Mouse (Mus musculus): ENCODE measurements around the gene Il17ra.

Gene Il17ra

DNA sequence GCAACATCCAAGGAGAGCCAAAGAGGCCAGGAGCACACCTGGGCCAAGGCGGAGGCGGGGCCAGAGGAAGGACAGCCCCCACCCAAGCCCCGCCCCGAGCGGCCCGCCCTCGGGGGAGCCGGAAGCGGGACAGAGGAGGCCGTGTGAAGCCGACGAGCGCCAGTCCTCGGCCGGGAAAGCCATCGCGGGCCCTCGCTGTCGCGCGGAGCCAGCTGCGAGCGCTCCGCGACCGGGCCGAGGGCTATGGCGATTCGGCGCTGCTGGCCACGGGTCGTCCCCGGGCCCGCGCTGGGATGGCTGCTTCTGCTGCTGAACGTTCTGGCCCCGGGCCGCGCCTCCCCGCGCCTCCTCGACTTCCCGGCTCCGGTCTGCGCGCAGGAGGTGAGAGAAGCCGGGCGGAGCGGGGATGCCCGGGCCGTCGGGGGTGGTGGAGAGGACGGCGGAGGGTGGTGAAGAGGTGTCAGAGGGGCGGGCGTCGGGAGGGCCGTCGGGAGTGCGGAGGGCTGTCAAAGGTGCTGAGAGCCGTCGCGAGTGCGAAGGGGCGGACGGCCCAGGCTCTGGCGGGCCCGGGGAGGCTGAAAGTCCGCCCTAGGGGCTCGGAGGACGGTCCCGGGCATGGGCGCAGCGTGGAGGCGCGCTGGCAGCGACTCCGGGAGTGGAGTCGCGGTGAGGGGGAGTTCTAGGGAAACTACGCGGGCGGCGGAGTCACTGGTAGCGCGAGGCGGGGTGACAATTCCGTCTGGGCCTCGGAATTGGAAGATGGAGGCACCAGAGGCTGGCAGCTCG, at the start of gene Il17ra:
Gene Il17ra (plus strand): TSS at position 162 of the 786 bp plus-strand sequence.
- peak; percentile 82 to 92 for DNase-seq (ENCODE audit: inconsistent age in 2 of 2, low spot score in 1 of 2)

DNA sequence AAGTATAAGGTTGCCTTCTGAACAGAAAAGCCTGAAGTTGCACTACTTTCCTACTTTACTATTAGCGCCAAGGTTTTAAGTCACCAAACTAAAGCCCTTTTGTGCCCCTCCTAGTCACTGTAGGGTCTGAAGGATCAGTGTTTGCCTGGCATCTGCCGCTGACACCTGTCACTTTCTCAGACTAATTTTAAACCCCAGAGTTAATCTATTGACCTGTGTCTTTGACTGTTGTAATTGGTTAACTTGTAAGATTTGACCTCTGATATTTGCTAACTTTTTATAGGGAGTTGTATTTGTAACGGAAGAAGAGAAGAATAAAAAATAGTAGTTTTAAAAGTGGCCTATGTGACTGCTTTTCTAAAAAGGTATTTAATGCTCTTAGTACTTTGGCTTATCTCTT, 24.9 kb upstream of the Il17ra start:
- DNase-seq (ENCODE audit: inconsistent age in 2 of 2, low spot score in 1 of 2): no peak

DNA sequence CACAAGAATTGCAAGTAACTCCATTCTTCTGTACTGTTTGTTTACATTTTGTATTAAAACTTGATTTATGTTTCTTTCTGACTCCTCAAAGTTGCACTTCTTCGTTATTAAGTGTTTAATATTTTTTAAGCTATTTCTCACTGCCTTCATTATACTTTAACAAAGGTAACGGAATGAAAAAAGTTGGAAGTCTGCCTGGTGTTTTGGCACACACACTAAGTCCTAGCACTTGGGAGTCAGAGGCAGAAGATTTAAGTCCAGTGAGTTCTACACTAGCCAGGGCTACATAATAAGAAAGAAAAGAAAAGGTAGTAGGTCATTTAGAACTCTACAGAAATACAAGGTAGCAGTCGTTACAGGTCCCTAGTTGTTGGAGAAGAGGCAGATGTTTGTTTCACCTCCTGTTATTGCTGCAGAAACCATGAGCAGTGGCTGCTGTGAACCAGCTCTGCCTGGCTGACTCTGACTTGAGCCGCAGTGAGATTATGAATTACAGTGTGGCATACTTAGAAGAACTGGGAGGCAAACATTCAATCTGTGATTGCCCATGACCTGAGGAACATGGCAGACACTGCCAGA, 20.8 kb upstream of the Il17ra start:
- peak in 1 of 2 experiments; percentile 48 for DNase-seq (ENCODE audit: inconsistent age in 2 of 2, low spot score in 1 of 2)

DNA sequence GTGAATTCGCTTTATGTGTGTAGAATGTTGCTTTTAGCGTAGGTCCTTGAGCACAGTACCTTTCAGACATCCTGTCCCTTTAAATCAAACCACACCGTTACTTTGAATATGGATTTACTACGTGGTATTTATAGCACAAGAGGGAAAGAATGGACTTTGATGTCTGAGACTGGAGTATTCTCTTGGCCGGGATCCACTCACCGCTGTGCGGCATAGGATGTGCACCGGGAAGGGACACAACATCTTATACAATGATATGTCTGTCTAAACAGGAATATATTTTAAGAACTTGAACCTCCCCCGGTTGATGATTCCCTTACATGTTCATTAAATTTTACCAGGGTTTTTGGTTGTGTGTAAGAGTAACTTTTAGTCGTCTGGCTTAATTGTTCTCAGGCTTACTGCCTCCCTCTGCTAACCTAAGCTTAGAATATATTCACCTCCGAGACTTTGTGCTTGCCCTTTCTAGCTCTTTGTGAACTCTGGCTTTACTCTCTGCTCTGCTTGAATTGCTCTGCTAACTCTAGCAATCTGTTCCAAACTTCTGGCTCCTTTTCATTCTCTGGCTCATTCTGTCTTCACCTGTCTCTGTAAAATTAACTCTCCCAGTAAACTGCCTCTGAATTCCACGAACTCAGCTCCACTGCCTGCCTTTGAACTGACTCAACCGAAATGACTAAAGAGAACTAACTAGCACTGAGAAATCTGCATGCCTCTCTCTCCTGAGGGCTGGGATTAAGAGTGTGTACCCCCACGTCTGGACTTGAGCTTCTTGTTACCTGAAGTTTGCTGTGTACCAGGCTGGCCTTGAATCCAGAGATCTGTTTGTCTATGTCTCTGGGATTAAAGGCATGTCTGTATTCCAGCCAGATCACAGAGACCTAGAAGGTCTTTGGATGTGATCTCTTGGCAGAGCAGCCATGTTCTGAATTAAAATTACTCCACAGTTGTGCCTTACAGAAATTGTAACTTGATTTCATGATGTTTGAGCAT, 19.4 kb upstream of the Il17ra start:
- peak in 1 of 2 experiments; percentile 72 for DNase-seq (ENCODE audit: inconsistent age in 2 of 2, low spot score in 1 of 2)

DNA sequence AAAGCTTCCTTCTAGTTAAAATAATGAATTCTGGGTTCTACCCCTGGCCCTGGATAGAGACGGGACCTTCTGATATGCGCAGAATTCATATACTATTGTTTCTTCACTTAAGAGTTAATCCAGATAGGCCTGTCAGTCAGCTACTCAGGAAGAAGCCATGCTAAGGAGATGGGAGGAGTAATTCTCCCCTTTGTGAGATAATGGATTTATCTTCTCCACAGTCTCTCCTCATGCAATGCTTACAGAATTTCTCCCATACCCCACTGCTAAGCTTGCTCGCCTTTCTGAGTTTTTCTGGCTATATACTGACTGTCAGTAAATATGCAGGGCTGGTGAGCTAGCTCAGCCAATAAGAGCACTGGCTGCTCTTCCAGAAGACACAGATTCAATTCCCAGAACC, 12.8 kb upstream of the Il17ra start:
- DNase-seq (ENCODE audit: inconsistent age in 2 of 2, low spot score in 1 of 2): no peak

DNA sequence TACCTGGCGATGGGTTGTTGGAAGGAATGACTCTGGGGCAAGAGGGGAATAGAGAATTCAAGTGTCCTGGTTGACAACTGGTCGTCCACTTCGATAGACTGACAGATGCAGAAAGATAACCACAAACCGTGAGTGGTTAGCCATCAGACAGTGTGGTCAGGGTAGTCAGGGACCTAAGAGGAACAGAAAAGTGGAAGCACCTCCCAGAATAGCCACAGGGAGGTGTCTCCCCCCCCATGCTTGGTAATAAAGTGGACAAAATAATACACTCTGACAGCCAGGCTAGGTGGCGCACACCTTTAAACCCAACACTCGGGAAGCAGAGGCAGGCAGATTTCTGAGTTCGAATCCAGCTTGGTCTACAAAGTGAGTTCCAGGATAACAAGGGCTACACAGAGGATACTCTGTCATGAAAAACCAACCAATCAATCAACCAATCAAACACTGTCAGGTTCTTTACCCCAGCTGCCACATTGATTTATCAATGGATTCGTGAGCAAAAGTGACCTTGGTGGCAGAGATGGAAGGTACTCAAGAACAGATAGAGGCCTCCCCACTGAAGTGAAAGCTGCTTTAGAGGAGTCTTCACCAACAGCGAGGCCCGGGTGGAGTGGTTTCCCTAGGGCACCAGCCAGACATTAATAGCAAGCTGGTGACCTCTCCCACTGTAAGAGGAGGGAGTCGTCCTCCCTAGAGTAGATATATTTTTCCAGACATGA, 10.5 kb upstream of the Il17ra start:
- no peak for DNase-seq (ENCODE audit: inconsistent age in 2 of 2, low spot score in 1 of 2)

DNA sequence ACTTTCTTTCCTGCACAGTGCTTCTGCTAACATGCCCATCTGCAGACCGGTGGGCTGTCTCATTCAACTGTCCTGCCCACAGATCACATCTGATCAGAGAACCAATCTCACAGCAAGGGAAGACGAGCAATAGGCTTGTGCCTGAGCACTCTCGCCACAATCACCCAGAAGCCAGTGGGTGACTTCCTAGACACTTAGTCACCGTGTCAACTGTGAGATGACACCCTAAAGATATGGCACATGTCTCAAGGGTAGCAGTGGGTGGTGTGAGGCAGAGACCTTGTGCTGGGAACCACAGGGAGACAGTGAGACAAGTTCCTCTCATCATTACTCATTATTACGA, 10.0 kb upstream of the Il17ra start:
- peak in 1 of 2 experiments; percentile 47 for DNase-seq (ENCODE audit: inconsistent age in 2 of 2, low spot score in 1 of 2)

DNA sequence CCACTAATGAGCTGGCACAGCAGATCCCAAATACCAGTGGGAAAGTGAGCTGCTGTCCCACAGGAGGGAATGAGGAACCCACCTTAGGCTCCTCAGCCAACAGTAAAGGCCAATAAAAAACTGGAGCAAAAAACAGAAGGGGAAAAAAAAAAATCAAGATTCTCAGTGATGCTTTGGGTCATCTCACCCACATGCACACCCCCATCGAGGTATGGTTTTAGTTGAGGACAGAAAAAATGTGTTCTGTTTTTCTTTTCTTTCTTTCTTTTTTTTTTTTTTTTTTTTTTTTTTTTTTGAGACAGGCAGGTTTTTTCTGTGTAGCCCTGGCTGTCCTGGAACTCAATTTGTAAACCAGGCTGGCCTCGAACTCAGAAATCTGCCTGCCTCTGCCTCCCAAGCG, 9.5 kb upstream of the Il17ra start:
- no peak for DNase-seq (ENCODE audit: inconsistent age in 2 of 2, low spot score in 1 of 2)

DNA sequence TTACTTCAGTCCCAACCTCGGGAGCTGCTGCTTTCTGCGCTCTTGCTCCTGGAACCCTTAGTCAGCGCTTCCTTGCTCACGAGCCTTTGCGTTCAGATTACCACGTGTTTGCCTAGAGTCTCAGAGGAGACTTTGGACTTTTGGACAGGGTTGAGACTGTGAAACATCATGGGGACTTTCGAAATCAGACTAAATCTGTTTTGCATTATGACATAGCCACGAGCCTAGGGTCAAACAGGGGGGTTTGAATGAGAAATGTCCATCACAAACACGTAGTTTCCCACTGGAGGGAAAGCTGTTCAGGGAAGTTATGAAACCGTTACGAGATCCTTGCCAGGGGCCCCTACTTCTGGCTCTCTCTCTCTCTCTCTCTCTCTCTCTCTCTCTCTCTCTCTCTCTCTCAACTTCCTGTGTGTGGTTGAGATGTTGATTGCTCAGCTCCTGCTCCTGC, 8.4 kb upstream of the Il17ra start:
- DNase-seq (ENCODE audit: inconsistent age in 2 of 2, low spot score in 1 of 2): peak in 1 of 2 experiments; percentile 39

DNA sequence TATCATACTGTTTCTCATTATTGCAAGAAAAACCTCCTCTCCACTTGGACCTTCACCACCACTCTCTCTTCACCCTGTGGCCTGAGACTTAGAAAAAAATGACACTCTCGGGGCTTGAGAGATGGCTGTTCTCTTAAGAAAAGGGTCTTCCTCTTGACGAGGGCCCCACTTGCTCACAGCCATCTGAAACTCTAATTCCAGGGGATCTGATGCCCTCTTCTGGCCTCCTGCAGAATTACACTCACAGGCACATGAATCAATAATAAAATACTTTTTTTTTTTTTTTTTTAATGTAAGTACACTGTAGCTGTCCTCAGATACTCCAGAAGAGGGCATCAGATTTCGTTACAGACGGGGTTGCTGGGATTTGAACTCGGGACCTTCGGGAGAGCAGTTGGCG, 6.0 kb upstream of the Il17ra start:
- no peak for DNase-seq (ENCODE audit: inconsistent age in 2 of 2, low spot score in 1 of 2)

DNA sequence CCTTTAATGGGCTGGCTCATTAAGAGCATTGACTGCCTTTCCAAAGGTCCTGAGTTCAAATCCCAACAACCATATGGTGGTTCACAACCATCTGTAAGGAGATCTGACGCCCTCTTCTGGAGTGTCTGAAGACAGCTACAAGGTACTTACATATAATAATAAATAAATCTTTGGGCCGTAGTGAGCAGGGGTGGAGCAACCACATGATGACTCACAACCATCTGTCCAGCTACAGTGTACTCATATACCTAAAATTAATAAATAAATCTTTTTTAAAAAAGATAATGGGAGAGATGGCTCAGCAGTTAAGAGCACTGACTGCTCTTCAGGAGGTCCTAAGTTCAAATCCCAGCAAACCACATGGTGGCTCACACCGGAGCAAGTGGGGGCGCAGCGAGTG, 5.3 kb upstream of the Il17ra start:
- DNase-seq (ENCODE audit: inconsistent age in 2 of 2, low spot score in 1 of 2): no peak

DNA sequence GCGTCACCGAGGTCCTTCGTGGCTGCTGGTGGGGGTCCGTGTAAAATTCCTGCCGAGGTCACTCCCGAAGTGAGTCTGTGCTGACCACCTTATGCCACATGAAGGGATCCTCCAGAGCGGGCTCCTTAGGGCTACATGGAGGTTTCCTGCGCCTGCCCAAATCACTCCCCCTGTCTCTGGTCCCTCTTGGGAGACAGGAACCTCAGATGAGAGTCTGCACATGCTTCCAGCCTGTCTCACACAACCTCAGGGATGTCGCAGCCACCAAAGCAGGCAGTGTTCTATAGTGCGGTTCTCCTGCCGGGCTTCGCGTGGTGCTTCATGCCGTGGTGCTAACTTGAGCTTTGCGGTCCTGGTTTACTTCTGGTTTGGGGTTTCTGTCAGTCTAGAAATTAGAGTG, 1.8 kb upstream of the Il17ra start:
- no peak for DNase-seq (ENCODE audit: inconsistent age in 2 of 2, low spot score in 1 of 2)

DNA sequence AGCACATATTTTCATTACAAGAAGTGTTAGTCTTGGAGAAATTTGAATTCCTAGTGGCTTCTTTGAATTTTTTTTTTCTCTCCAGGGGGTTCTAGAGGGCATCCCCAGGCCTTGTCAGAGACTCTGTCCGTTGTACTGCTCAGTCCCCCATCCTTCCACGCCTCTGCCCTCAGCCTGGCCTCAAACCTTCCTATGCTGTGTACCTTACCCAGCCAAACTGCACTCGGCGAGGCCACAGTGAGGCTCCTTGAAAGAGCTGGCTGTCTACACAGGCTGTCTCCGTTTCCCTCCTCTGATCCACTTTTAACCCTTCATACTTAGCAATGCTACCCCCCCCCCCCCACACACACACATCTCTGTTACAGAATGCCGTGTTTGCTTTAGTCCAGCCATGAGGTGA, 796 bp upstream of the Il17ra start:
- DNase-seq (ENCODE audit: inconsistent age in 2 of 2, low spot score in 1 of 2): no peak

DNA sequence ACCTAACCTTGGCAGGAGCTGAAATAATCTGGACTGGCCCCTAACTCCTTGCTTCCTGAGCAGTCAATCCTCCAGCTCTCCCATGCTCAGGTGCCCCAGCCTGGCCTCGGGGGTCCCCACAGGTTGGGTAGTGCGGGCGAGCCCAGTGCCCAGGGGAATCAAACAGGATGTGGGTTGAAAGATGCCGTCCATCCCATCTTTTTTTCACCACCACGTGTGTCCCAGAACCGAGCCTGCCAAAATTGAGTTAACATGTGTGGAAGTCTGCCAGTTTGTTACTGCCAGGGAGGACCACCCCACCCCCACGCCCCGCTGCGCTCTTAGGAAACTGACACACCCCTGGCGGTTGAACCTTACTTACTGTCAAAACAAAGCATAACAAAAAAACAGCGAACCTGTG, 837 bp downstream of the Il17ra start:
- DNase-seq (ENCODE audit: inconsistent age in 2 of 2, low spot score in 1 of 2): peak in 1 of 2 experiments; percentile 66

DNA sequence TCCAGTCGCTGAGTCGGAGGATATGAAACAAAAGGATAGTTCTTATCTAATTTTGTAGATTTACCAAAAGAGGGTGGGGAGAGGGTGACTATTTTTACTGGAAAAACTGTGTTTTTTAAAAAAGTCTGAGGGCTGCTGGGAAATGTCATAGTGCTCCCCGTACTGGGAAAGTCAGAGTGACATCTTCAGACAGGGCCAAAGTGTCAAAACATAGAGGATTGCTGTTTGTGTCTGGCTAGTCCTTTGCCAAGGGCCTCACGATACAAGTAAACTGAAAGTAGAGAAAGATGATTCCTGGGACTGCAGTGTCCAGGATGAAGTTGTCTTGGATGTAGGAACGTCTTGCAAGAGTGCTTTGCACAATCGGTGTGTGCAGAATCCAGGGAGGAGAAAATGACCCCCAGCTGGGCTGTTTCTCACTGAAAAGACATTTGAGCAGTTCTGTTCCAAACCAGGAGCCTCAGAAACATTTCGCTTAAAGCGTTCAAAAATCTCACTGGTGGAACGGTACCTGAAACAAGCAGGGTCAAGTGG, 1.4 kb downstream of the Il17ra start:
- DNase-seq (ENCODE audit: inconsistent age in 2 of 2, low spot score in 1 of 2): no peak

DNA sequence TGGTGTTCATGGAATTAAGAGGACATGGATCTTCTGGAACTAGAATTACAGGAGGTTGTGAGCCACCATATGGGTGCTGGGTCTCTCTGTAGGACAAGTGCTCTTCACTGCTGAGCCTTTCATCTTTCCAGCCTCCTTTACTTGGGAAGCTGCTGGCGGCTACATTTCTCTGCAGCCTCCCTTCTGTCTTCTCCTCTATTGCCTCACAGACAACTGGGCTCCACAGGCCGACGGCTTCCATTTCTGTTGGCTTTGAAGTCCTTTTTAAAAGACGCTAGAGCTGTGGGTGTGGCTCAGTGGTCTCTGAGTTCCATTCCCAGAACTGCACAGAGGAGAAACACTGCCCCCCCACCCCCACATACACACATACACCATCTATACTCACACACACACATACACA, 2.3 kb downstream of the Il17ra start:
- DNase-seq (ENCODE audit: inconsistent age in 2 of 2, low spot score in 1 of 2): no peak

DNA sequence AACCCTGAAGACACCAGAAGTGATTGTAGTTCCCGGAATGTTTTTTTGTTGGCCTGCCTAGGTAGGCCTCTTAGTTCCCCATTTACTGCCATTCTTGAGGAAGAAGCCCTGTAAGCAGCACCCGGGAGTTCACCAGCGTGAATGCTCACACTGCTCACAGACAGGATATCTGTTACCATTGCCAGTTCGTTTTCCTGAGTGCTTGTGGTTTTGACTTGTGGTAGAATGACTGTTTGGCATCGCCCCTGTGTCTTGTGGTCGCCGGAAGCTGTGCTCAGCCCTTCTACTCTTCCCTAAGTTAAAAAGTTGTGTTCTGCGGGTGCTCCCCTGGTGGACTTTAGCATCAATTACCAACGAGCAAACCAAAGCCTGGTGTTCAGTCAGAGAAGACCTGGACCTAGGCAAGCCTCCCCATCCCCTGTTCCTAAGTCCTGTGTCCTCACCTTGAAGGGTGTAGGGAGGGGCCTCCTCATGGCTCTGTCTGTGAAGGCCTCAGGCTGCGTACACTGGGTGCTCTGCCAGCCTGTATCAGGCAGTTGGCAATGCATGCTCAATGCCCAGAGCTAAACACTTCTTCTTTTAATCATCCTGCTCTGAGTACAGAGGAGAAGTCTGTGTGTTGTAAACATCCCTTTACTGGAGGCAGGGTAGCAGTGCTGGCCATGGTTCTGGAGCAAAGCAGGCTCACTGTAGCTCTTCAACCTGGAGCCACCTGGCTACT, 3.7 kb downstream of the Il17ra start:
- no peak for DNase-seq (ENCODE audit: inconsistent age in 2 of 2, low spot score in 1 of 2)

DNA sequence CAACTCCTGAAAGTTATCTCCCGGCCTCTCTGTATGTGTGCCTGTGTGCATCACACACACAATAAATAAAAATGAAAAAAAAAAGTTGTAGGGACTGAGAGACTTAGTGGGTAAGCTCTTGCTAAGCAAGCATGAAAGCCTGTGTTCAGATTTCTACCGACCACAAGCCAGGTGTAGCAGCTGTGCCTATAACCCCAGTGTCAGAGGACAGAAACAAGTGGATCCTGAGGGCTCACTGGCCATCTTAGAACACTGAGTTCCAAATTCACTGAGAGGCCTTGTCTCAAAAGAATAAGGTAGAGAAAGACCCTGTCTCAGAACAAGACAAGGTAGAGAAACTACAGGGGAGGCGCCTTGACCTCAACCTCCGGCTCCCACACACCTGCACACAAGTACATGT, 5.2 kb downstream of the Il17ra start:
- DNase-seq (ENCODE audit: inconsistent age in 2 of 2, low spot score in 1 of 2): no peak

DNA sequence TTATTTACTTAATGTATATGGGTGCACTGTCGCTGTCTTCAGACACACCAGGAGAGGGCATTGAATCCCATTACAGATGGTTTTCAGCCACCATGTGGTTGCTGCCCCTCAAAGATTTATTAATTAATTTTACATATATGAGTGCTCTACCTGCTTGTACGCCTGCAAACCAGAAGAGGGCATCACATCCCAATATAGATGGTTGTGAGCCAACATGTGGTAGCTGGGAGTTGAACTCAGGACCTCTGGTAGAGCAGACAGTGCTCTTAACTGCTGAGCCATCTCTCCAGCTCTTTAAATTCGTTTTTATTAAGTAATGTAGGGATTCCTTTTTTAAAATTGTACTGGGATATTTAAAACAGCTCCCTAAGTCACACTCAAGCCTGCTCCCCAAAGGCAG, 6.2 kb downstream of the Il17ra start:
- no peak for DNase-seq (ENCODE audit: inconsistent age in 2 of 2, low spot score in 1 of 2)

DNA sequence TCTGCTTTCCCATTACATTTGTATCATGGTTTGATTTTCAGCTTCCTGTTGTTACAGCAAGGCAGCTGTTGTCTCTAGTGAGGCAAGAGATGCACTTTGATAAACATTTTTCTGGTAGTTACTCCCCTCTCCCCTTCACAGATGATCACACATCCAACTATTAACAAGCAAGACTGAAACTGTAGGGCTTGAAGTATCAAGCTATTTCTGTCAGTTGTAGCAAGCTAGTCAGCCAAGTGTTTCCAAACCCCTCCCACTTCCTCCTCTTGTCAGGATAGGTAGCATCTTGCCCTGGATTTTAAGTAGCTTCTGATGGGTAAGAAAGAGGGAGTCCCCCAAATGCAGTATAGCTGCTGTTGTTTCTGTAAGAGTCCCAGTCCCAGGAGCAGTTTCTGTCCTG, 6.7 kb downstream of the Il17ra start:
- DNase-seq (ENCODE audit: inconsistent age in 2 of 2, low spot score in 1 of 2): no peak
